7 mouse cellular contexts compared by ENCODE assay signal in the genomic region with DNA sequence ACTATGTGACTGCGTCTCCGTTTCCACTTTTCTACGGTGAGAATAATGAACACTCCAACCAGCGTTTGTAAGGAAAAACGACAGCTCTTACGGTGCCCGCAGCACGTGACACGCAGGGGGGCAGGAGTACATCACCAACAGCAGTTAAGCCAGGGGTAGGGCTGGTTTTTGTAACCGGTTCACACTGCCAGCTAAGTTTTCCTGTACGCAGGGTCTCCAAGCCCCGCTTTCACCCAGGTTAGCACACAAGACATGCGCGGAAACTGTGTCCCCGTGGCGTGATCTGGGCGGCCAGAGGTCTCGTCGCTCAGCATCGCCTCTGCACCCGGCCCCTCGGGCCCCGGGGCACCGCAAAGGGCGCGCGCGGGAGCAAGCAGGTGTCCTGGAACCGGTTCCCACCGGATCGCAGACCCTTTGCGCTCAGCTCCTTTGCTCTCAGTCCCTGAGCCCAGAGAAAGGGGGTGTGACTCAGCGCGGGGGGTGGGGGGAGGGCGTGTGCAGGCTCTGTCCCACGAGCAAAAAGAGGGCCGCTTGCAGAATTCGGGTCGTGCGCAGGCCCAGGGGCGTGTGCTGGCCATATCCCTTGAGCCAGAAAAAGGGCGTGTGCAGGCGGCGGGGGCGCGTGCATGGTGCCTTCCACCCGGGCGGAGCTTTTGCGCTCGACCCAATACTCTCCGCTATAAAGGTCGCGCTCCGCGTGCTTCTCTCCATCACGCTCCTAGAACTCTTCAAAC. TPM values are rescaled to one million over a fixed set of nuclear protein-coding genes. Genes with fewer than 3 reads are reported as not detected.
A peak's percentile ranks its signal among the peaks of the same experiment; 100 is the strongest.
DNase-seq lines count a peak whose midpoint lies in the region; ATAC-seq and TF ChIP-seq lines count a peak whose summit lies in the region.

A gene (plus strand): TSS at position 590 of the 734 bp plus-strand sequence.

- H3K9ac ChIP-seq in hindbrain, embryonic 14.5 days: peak within 1 kb of the TSS; percentile 44

- no peaks in the 10 kb centered on the region for H3K36me3 ChIP-seq in hindbrain, embryonic 14.5 days (replicated peaks; ENCODE audit: control insufficient read depth, insufficient read depth)
- no peaks in the 10 kb centered on the region for H3K36me3 ChIP-seq in macrophage (ENCODE audit: inconsistent target)

- TF ChIP-seq CTCF in left cerebral cortex, adult 2 months (IDR thresholded peaks at IDR 0.05): no peak

- under 1% methylated on average over 56 of the region's 56 CpGs for WGBS in hindbrain, embryonic 14.5 days
- WGBS in macrophage (ENCODE audit: missing documents): 3% methylated on average over 55 of the region's 56 CpGs

- H3K4me2 ChIP-seq in hindbrain, embryonic 14.5 days (replicated peaks): peak within 1 kb of the TSS; percentile 94

- peak; percentile 90 to 93 for DNase-seq in adrenal gland, adult (ENCODE audit: inconsistent age in 2 of 2, low spot score in 1 of 2)
- DNase-seq in cerebellum, postnatal 14 days: peak; percentile 31 to 70
- DNase-seq in gastrocnemius, adult 18-20 months (ENCODE audit: low spot score): peak; percentile 81
- peak; percentile 30 for DNase-seq in hindbrain, embryonic 14.5 days (ENCODE audit: low spot score)
- DNase-seq in left cerebral cortex, adult 2 months (ENCODE audit: extremely low spot score in 1 of 2, low spot score in 2 of 2): peak; percentile 56 to 76
- DNase-seq in right cerebral cortex, postnatal 36 days (ENCODE audit: low spot score in 2 of 2): peak; percentile 59 to 73

- no peak within 1 kb of the TSS for H3K27ac ChIP-seq in hindbrain, embryonic 14.5 days
- H3K27ac ChIP-seq in left cerebral cortex, adult 2 months: peak within 1 kb of the TSS; percentile 80
- peak within 1 kb of the TSS; percentile 60 for H3K27ac ChIP-seq in macrophage

- intact Hi-C loops in left cerebral cortex, adult 2 months (cut with DNase I): no loop called here

- 0 out of 2 replicates have a peak, but pooled peaks have one; percentile 51 for ATAC-seq in hindbrain, embryonic 14.5 days (ENCODE audit: low FRiP score)

- peaks cover 16% of the 10 kb centered on the region for H3K4me1 ChIP-seq in hindbrain, embryonic 14.5 days (replicated peaks; ENCODE audit: control insufficient read depth, insufficient read depth, low read length)

- peaks cover 70% of the 10 kb centered on the region for H3K27me3 ChIP-seq in hindbrain, embryonic 14.5 days (ENCODE audit: control insufficient read depth, insufficient read depth, low read length)

- H3K4me3 ChIP-seq in hindbrain, embryonic 14.5 days (replicated peaks; ENCODE audit: low read length): peak within 1 kb of the TSS; percentile 44
- peak within 1 kb of the TSS; percentile 47 for H3K4me3 ChIP-seq in left cerebral cortex, adult 2 months
- peak within 1 kb of the TSS; percentile 69 for H3K4me3 ChIP-seq in macrophage (ENCODE audit: inconsistent target)

- no peaks in the 10 kb centered on the region for H3K79me2 ChIP-seq in macrophage (ENCODE audit: inconsistent target)

- no peaks in the 10 kb centered on the region for H3K9me3 ChIP-seq in hindbrain, embryonic 14.5 days (ENCODE audit: control insufficient read depth, low read length)

RNA-seq across cellular contexts. Expression of the gene that starts here (rescaled TPM):
- 100 to 1,000 TPM in 1 of 2 experiments, 10 to 100 TPM in 1; 18.7 to 229 TPM for total RNA-seq in gastrocnemius, adult 18-20 months (2021)
- 15.7 and 16.9 TPM in 2 replicates for polyA plus RNA-seq in hindbrain, embryonic 14.5 days (2014; fragmentation: Nextera tagmentation; extraction: Ambion mirVana)
- 100 to 1,000 TPM; 384 to 423 TPM for total RNA-seq in left cerebral cortex, adult 2 months (2021)
- 10 to 100 TPM in 11 of 26 experiments, 1 to 10 TPM in 6, not detected in 9; 2.7 to 50.7 (median 16.8) TPM for total RNA-seq in macrophage (2018; cell fraction: chromatin; rRNA removed)
- 100 to 1,000 TPM in 11 of 26 experiments, 10 to 100 TPM in 11, 1 to 10 TPM in 4; 4.3 to 579 (median 54.0) TPM for total RNA-seq in macrophage (2018; cell fraction: cytosol; rRNA removed)
- 100 to 1,000 TPM in 2 of 26 experiments, 10 to 100 TPM in 13, 1 to 10 TPM in 9, not detected in 2; 1.4 to 360 (median 20.6) TPM for total RNA-seq in macrophage (2018; cell fraction: nucleus; rRNA removed)
- 23.3 to 71.9 TPM (median 36.5 TPM) in 3 replicates for polyA plus RNA-seq in macrophage (2018)

Comparison
In these comparisons a context has a peak if more than half of its experiments do, and no peak if none do; other contexts are left out.
1. DNase-seq: peak in every context shown above with its lines; median percentile 92 in adrenal gland, adult; 81 in gastrocnemius, adult 18-20 months; 66 in left cerebral cortex, adult 2 months; 66 in right cerebral cortex, postnatal 36 days; 50 in cerebellum, postnatal 14 days; 30 in hindbrain, embryonic 14.5 days.